ENCODE assay signal across 1 mouse cellular context in the genomic region with DNA sequence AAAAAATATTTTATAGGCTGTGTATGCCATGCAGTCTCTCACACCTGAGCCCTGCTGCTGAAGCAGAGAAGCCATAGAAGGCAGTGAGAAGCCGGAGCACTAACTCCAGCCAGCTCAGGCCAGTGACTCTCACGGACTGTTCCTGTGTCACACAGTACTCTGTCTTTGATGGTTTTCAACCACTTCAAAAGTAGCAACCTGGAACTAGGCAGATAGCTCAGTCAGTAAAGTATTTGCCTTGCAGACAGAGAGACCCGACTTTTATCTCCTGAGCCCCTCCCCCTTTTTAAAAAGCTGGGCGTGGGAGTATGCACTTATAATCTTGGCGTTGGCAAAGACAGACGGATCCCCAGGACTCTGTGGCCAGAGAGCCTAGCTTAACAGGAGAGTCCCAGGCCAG.
TF ChIP-seq lines count a peak whose summit lies in the region.

No protein-coding gene starts in this region.

TF ChIP-seq in MEL, 35 proteins besides CTCF, POLR2A, EP300 and RAD21 (continued from another document):
- TF ChIP-seq MAFK (IDR thresholded peaks at IDR 0.05; ENCODE audit: borderline replicate concordance, low read depth, low read length) (no peak), ZNF384 (IDR thresholded peaks at IDR 0.05; ENCODE audit: low read depth, low read length) (no peak), GATA1 (IDR thresholded peaks at IDR 0.05; ENCODE audit: low read depth, low read length) (no peak), USF1 (IDR thresholded peaks at IDR 0.05; ENCODE audit: low read depth, low read length) (no peak)
